Mouse (Mus musculus): ENCODE results near the gene Crebrf.

Crebrf gene

GRCm38 (mm10) chr17:26715271-26715758 is at the start of gene Crebrf:
Gene Crebrf, plus strand, starts transcription at chr17:26715650.
- in situ Hi-C loops (cut with MseI, MboI), result no loop called here

- in situ Hi-C loops (cut with MseI, MboI), result no loop called here
These were observed 44.2 kb upstream of the Crebrf start for GRCm38 (mm10) chr17:26671268-26671667.

GRCm38 (mm10) chr17:26675845-26676244 is 39.6 kb upstream of the Crebrf start:
- in situ Hi-C loops (cut with MseI, MboI), result no loop called here

- in situ Hi-C loops (cut with MseI, MboI), result no loop called here
These were observed 39.2 kb upstream of the Crebrf start for GRCm38 (mm10) chr17:26676252-26676615.

- in situ Hi-C loops (cut with MseI, MboI), result no loop called here
These were observed 38.7 kb upstream of the Crebrf start for GRCm38 (mm10) chr17:26676616-26677376.

GRCm38 (mm10) chr17:26677711-26678637 is 37.5 kb upstream of the Crebrf start:
- in situ Hi-C loops (cut with MseI, MboI), result no loop called here

GRCm38 (mm10) chr17:26681276-26681675 is 34.2 kb upstream of the Crebrf start:
- in situ Hi-C loops (cut with MseI, MboI), result no loop called here

GRCm38 (mm10) chr17:26686334-26687000 is 29.0 kb upstream of the Crebrf start:
- in situ Hi-C loops (cut with MseI, MboI), result no loop called here

GRCm38 (mm10) chr17:26688795-26689735 is 26.4 kb upstream of the Crebrf start:
- in situ Hi-C loops (cut with MseI, MboI), result no loop called here

GRCm38 (mm10) chr17:26689810-26690209 is 25.6 kb upstream of the Crebrf start:
- in situ Hi-C loops (cut with MseI, MboI), result no loop called here

- in situ Hi-C loops (cut with MseI, MboI), result no loop called here
These were observed 25.2 kb upstream of the Crebrf start for GRCm38 (mm10) chr17:26690236-26690635.

- in situ Hi-C loops (cut with MseI, MboI), result no loop called here
These were observed 24.3 kb upstream of the Crebrf start for GRCm38 (mm10) chr17:26691110-26691509.

GRCm38 (mm10) chr17:26693424-26693823 is 22.0 kb upstream of the Crebrf start:
- in situ Hi-C loops (cut with MseI, MboI), result no loop called here

- in situ Hi-C loops (cut with MseI, MboI), result no loop called here
These were observed 21.3 kb upstream of the Crebrf start for GRCm38 (mm10) chr17:26694171-26694570.

- in situ Hi-C loops (cut with MseI, MboI), result no loop called here
These were observed 20.3 kb upstream of the Crebrf start for GRCm38 (mm10) chr17:26695193-26695592.

GRCm38 (mm10) chr17:26698846-26699245 is 16.6 kb upstream of the Crebrf start:
- in situ Hi-C loops (cut with MseI, MboI), result no loop called here

GRCm38 (mm10) chr17:26699819-26700616 is 15.4 kb upstream of the Crebrf start:
- in situ Hi-C loops (cut with MseI, MboI), result no loop called here

GRCm38 (mm10) chr17:26701565-26701964 is 13.9 kb upstream of the Crebrf start:
- in situ Hi-C loops (cut with MseI, MboI), result no loop called here

GRCm38 (mm10) chr17:26702621-26703020 is 12.8 kb upstream of the Crebrf start:
- in situ Hi-C loops (cut with MseI, MboI), result no loop called here

- in situ Hi-C loops (cut with MseI, MboI), result no loop called here
These were observed 11.8 kb upstream of the Crebrf start for GRCm38 (mm10) chr17:26703671-26704070.
